Mouse (Mus musculus): ENCODE results near the gene Oxct2b.

DNA sequence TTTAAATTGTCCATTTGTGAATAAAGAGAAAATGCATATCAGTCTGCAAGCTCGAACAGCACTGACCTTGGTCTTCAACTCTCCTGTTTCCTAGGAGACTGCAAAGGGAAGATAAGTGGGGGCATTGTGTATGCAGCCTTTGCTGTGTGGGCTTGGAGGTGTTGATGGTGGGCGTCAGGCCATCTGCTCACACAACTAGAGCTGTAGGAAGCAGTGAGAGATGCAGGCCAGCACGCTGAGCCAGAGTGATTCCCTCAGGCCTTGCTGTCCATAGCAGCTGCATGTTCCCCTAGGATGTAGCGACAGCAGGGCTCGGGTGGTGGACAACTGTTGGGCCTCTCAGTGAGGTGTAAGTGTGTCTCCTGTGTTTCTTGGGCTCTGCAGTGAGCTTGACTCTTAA lies 36.9 kb downstream of the Oxct2b start:
- TF ChIP-seq CTCF (IDR thresholded peaks at IDR 0.05; ENCODE audit: low read depth, low read length) (no peak), TAL1 (conservative IDR thresholded peaks at IDR 0.05; ENCODE audit: low read depth, low read length) (no peak), GATA2 (IDR thresholded peaks at IDR 0.05; ENCODE audit: borderline replicate concordance, low read depth, low read length) (no peak), POLR2AphosphoS5 (IDR thresholded peaks at IDR 0.05; ENCODE audit: insufficient replicate concordance, low read depth, low read length) (no peak), GATA1 (IDR thresholded peaks at IDR 0.05; ENCODE audit: borderline replicate concordance, low read length) (no peak)
